Mouse (Mus musculus): ENCODE measurements at regions not wholly inside any gene's neighbourhood (a gene's known extent, or its start where the extent isn't known, plus 50 kb on each side); places are given as distances from the start of the nearest gene placed in this dataset.

GRCm38 (mm10) chr8:6139171-6139570, 1034.0 kb upstream of the Slc10a2 start:
- ATAC-seq (ENCODE audit: low FRiP score, low read depth) = no peak
- WGBS = 39% methylated on average over 4 of the region's 4 CpGs
- no peak overlapping the region for H3K9ac ChIP-seq
- no peaks in the 10 kb centered on the region for H3K36me3 ChIP-seq
- H3K4me1 ChIP-seq (replicated peaks) = no peaks in the 10 kb centered on the region
- H3K27me3 ChIP-seq = no peaks in the 10 kb centered on the region
- H3K27ac ChIP-seq (replicated peaks) = no peak overlapping the region
- H3K4me3 ChIP-seq = no peak overlapping the region
- no peak overlapping the region for H3K4me2 ChIP-seq
- no peaks in the 10 kb centered on the region for H3K9me3 ChIP-seq

- H3K4me1 ChIP-seq (replicated peaks) = no peaks in the 10 kb centered on the region
- H3K27me3 ChIP-seq = no peaks in the 10 kb centered on the region
- H3K36me3 ChIP-seq = no peaks in the 10 kb centered on the region
- WGBS = 9% methylated on average over 3 of the region's 3 CpGs
- ATAC-seq (ENCODE audit: low FRiP score, low read depth) = peak; percentile 78; the same call in 1 of the 2 replicates
- no peak overlapping the region for H3K4me2 ChIP-seq
- H3K4me3 ChIP-seq = no peak overlapping the region
- H3K27ac ChIP-seq (replicated peaks) = no peak overlapping the region
- no peak overlapping the region for H3K9ac ChIP-seq
- H3K9me3 ChIP-seq = no peaks in the 10 kb centered on the region
Observed at GRCm38 (mm10) chr8:6132243-6132751, 1027.1 kb upstream of the Slc10a2 start.

- no peaks in the 10 kb centered on the region for H3K36me3 ChIP-seq
- H3K27me3 ChIP-seq = no peaks in the 10 kb centered on the region
- H3K9ac ChIP-seq = no peak overlapping the region
- H3K4me3 ChIP-seq = no peak overlapping the region
- H3K9me3 ChIP-seq = no peaks in the 10 kb centered on the region
- no peaks in the 10 kb centered on the region for H3K4me1 ChIP-seq (replicated peaks)
- no peak for ATAC-seq (ENCODE audit: low FRiP score, low read depth)
- H3K27ac ChIP-seq (replicated peaks) = no peak overlapping the region
- no peak overlapping the region for H3K4me2 ChIP-seq
Observed at GRCm38 (mm10) chr8:6125265-6125664, 1020.1 kb upstream of the Slc10a2 start.

GRCm38 (mm10) chr8:6119506-6119905, 1014.4 kb upstream of the Slc10a2 start:
- H3K27ac ChIP-seq (replicated peaks) = no peak overlapping the region

GRCm38 (mm10) chr8:6111351-6111750, 1006.2 kb upstream of the Slc10a2 start:
- H3K27ac ChIP-seq (replicated peaks) = no peak overlapping the region
- no peak overlapping the region for H3K4me3 ChIP-seq
- H3K36me3 ChIP-seq = no peaks in the 10 kb centered on the region
- no peak overlapping the region for H3K9ac ChIP-seq
- no peak for ATAC-seq (ENCODE audit: low FRiP score, low read depth)
- no peaks in the 10 kb centered on the region for H3K9me3 ChIP-seq
- no peak overlapping the region for H3K4me2 ChIP-seq
- H3K27me3 ChIP-seq = no peaks in the 10 kb centered on the region
- no peaks in the 10 kb centered on the region for H3K4me1 ChIP-seq (replicated peaks)
- WGBS = 84% methylated on average over 2 of the region's 2 CpGs

More at GRCm38 (mm10) chr8:6119506-6119905, 1014.4 kb upstream of the Slc10a2 start:
- H3K4me2 ChIP-seq = no peak overlapping the region
- ATAC-seq (ENCODE audit: low FRiP score, low read depth) = no peak
- H3K9me3 ChIP-seq = no peaks in the 10 kb centered on the region
- no peaks in the 10 kb centered on the region for H3K36me3 ChIP-seq
- H3K9ac ChIP-seq = no peak overlapping the region
- no peak overlapping the region for H3K4me3 ChIP-seq
- H3K4me1 ChIP-seq (replicated peaks) = no peaks in the 10 kb centered on the region
- H3K27me3 ChIP-seq = no peaks in the 10 kb centered on the region

- no peak overlapping the region for H3K27ac ChIP-seq (replicated peaks)
- WGBS = 73% methylated on average over 4 of the region's 4 CpGs
- no peaks in the 10 kb centered on the region for H3K4me1 ChIP-seq (replicated peaks)
- no peak overlapping the region for H3K4me3 ChIP-seq
- H3K9ac ChIP-seq = no peak overlapping the region
- no peaks in the 10 kb centered on the region for H3K9me3 ChIP-seq
- no peaks in the 10 kb centered on the region for H3K27me3 ChIP-seq
- H3K4me2 ChIP-seq = no peak overlapping the region
- H3K36me3 ChIP-seq = no peaks in the 10 kb centered on the region
- no peak for ATAC-seq (ENCODE audit: low FRiP score, low read depth)
Observed at GRCm38 (mm10) chr8:6090028-6090427, 984.9 kb upstream of the Slc10a2 start.

- Histone ChIP-seq H3K9ac (no peak overlapping the region), H3K36me3 (no peaks in the 10 kb centered on the region), H3K27ac (replicated peaks) (no peak overlapping the region), H3K27me3 (no peaks in the 10 kb centered on the region), H3K9me3 (no peaks in the 10 kb centered on the region), H3K4me2 (no peak overlapping the region), H3K4me1 (replicated peaks) (no peaks in the 10 kb centered on the region), H3K4me3 (no peak overlapping the region)
- 36% methylated on average over 5 of the region's 5 CpGs for WGBS
- ATAC-seq (ENCODE audit: low FRiP score, low read depth) = peak; percentile 63
Observed at GRCm38 (mm10) chr8:6043939-6044577, 938.9 kb upstream of the Slc10a2 start.

- H3K9ac ChIP-seq = no peak overlapping the region
- H3K27me3 ChIP-seq = no peaks in the 10 kb centered on the region
- 71% methylated on average over 2 of the region's 2 CpGs for WGBS
- H3K4me2 ChIP-seq = no peak overlapping the region
- no peak overlapping the region for H3K4me3 ChIP-seq
- no peaks in the 10 kb centered on the region for H3K36me3 ChIP-seq
- H3K4me1 ChIP-seq (replicated peaks) = no peaks in the 10 kb centered on the region
- no peak for ATAC-seq (ENCODE audit: low FRiP score, low read depth)
- no peaks in the 10 kb centered on the region for H3K9me3 ChIP-seq
- no peak overlapping the region for H3K27ac ChIP-seq (replicated peaks)
Observed at GRCm38 (mm10) chr8:6012206-6012605, 907.1 kb upstream of the Slc10a2 start.

GRCm38 (mm10) chr8:6011182-6011581, 906.0 kb upstream of the Slc10a2 start:
- Histone ChIP-seq H3K9ac (no peak overlapping the region), H3K4me2 (no peak overlapping the region), H3K27me3 (no peaks in the 10 kb centered on the region), H3K36me3 (no peaks in the 10 kb centered on the region), H3K27ac (replicated peaks) (no peak overlapping the region), H3K9me3 (no peaks in the 10 kb centered on the region), H3K4me1 (replicated peaks) (no peaks in the 10 kb centered on the region), H3K4me3 (no peak overlapping the region)
- no peak for ATAC-seq (ENCODE audit: low FRiP score, low read depth)

- Histone ChIP-seq H3K36me3 (no peaks in the 10 kb centered on the region), H3K27me3 (no peaks in the 10 kb centered on the region), H3K4me1 (replicated peaks) (no peaks in the 10 kb centered on the region), H3K4me2 (no peak overlapping the region), H3K4me3 (no peak overlapping the region), H3K9me3 (no peaks in the 10 kb centered on the region), H3K9ac (no peak overlapping the region), H3K27ac (replicated peaks) (no peak overlapping the region)
- no peak for ATAC-seq (ENCODE audit: low FRiP score, low read depth)
- WGBS = 88% methylated on average over 2 of the region's 2 CpGs
Observed at GRCm38 (mm10) chr8:6010712-6011111, 905.6 kb upstream of the Slc10a2 start.

- Histone ChIP-seq H3K36me3 (no peaks in the 10 kb centered on the region), H3K4me2 (no peak overlapping the region), H3K4me1 (replicated peaks) (no peaks in the 10 kb centered on the region), H3K9me3 (no peaks in the 10 kb centered on the region), H3K4me3 (no peak overlapping the region), H3K27ac (replicated peaks) (no peak overlapping the region), H3K9ac (no peak overlapping the region), H3K27me3 (no peaks in the 10 kb centered on the region)
- no peak for ATAC-seq (ENCODE audit: low FRiP score, low read depth)
- WGBS = 45% methylated on average over 1 of the region's 1 CpGs
Observed at GRCm38 (mm10) chr8:6002612-6003011, 897.5 kb upstream of the Slc10a2 start.

- H3K27ac ChIP-seq (replicated peaks) = no peak overlapping the region
- WGBS = 63% methylated on average over 6 of the region's 6 CpGs
- H3K9ac ChIP-seq = no peak overlapping the region
- no peaks in the 10 kb centered on the region for H3K36me3 ChIP-seq
- no peak overlapping the region for H3K4me3 ChIP-seq
- ATAC-seq (ENCODE audit: low FRiP score, low read depth) = no peak
- no peaks in the 10 kb centered on the region for H3K27me3 ChIP-seq
- no peak overlapping the region for H3K4me2 ChIP-seq
- H3K9me3 ChIP-seq = 0 out of 2 replicates have a peak, but pooled peaks cover 4% of the 10 kb centered on the region
- H3K4me1 ChIP-seq (replicated peaks) = no peaks in the 10 kb centered on the region
Observed at GRCm38 (mm10) chr8:5994846-5995245, 889.7 kb upstream of the Slc10a2 start.

GRCm38 (mm10) chr8:5965403-5966015, 860.4 kb upstream of the Slc10a2 start:
- 58% methylated on average over 6 of the region's 6 CpGs for WGBS
- Histone ChIP-seq H3K4me3 (no peak overlapping the region), H3K27ac (replicated peaks) (no peak overlapping the region), H3K4me2 (no peak overlapping the region), H3K36me3 (no peaks in the 10 kb centered on the region), H3K9ac (no peak overlapping the region), H3K4me1 (replicated peaks) (no peaks in the 10 kb centered on the region), H3K9me3 (no peaks in the 10 kb centered on the region), H3K27me3 (no peaks in the 10 kb centered on the region)
- no peak for ATAC-seq (ENCODE audit: low FRiP score, low read depth)
